Mouse (Mus musculus) midbrain, embryonic 12.5 days (tissue): ENCODE measurements around the gene Wdr1. TPM values are rescaled to one million over a fixed set of nuclear protein-coding genes. Genes with fewer than 3 reads are reported as not detected.

Source experiments
- ATAC-seq: fragments of 200-750 bp; cut with Nextera tagmentation; 2 replicates; pipeline ENCODE4 v1.8.0; 2017; ENCODE audit warnings: low read depth, moderate TSS enrichment, moderate library complexity; ENCODE audit not compliant: low FRiP score
- H3K27ac ChIP-seq: fragments of 300-500 bp; sonication (generic); replicated peaks from 2 replicates; pipeline ENCODE4 v1.5.1; 2016; ENCODE audit warnings: mild to moderate bottlenecking
- H3K27me3 ChIP-seq: fragments of 300-500 bp; sonication (generic); 2 replicates; pipeline ENCODE4 v1.6.1; 2016; ENCODE audit warnings: mild to moderate bottlenecking
- H3K36me3 ChIP-seq: fragments of 300-500 bp; sonication (generic); 2 replicates; pipeline ENCODE4 v1.6.1; 2016
- H3K4me1 ChIP-seq: fragments of 300-500 bp; sonication (generic); 2 replicates; pipeline ENCODE4 v1.6.1; 2016
- H3K4me2 ChIP-seq: fragments of 300-500 bp; sonication (generic); replicated peaks from 2 replicates; pipeline ENCODE4 v1.6.1; 2016; ENCODE audit warnings: mild to moderate bottlenecking, moderate library complexity
- H3K4me3 ChIP-seq: fragments of 300-500 bp; sonication (generic); 2 replicates; pipeline ENCODE4 v1.5.1; 2016; ENCODE audit warnings: mild to moderate bottlenecking
- H3K9ac ChIP-seq: fragments of 300-500 bp; sonication (generic); replicated peaks from 2 replicates; pipeline ENCODE4 v1.6.1; 2016; ENCODE audit warnings: mild to moderate bottlenecking, moderate library complexity
- H3K9me3 ChIP-seq: fragments of 300-500 bp; sonication (generic); 2 replicates; pipeline ENCODE4 v1.6.1; 2016; ENCODE audit warnings: mild to moderate bottlenecking
- whole genome bisulfite sequencing: fragments of 180-500 bp; shearing (Covaris S2); methylation state at CpG from one replicate; pipeline ENCODE4 v1.1.7; 2016; 5-methylcytosine and 5-hydroxymethylcytosine counted together
- polyA plus RNA-seq: library from polyadenylated mRNA; unstranded; fragments of >200 nt; fragmentation: Nextera tagmentation; extraction: Ambion mirVana; gene quantifications from 2 replicates; pipeline ENCODE4 v1.2.1, GENCODE M21; 2016

Wdr1 gene
- polyA plus RNA-seq, 1 experiment from 2014 or later: 151 TPM

- peaks cover 25% of the 10 kb centered on the region for H3K4me1 ChIP-seq
- no peaks in the 10 kb centered on the region for H3K9me3 ChIP-seq
- H3K27me3 ChIP-seq: no peaks in the 10 kb centered on the region
- H3K4me2 ChIP-seq: peak overlapping the region; percentile 82
- 1% methylated on average over 39 of the region's 41 CpGs for WGBS
- peak overlapping the region; percentile 97 for H3K4me3 ChIP-seq
- H3K27ac ChIP-seq: peak overlapping the region; percentile 89
- peaks cover 33% of the 10 kb centered on the region for H3K36me3 ChIP-seq
- H3K9ac ChIP-seq: peak overlapping the region; percentile 97
- ATAC-seq: peak; percentile 61
Measured at GRCm38 (mm10) chr5:38560586-38561425, 2.2 kb downstream of the Wdr1 start.

- ATAC-seq: no peak
- H3K9ac ChIP-seq: no peak overlapping the region; the same call in 1 of the 2 replicates
- H3K4me3 ChIP-seq: no peak overlapping the region
- peaks cover 25% of the 10 kb centered on the region for H3K4me1 ChIP-seq
- H3K4me2 ChIP-seq: no peak overlapping the region
- no peaks in the 10 kb centered on the region for H3K9me3 ChIP-seq
- H3K36me3 ChIP-seq: peaks cover 47% of the 10 kb centered on the region
- no peaks in the 10 kb centered on the region for H3K27me3 ChIP-seq
- WGBS: 83% methylated on average over 5 of the region's 5 CpGs
- H3K27ac ChIP-seq: no peak overlapping the region
Measured at GRCm38 (mm10) chr5:38558831-38559230, 4.2 kb downstream of the Wdr1 start.

GRCm38 (mm10) chr5:38557811-38558210 is 5.2 kb downstream of the Wdr1 start:
- Histone ChIP-seq H3K4me1 (peaks cover 22% of the 10 kb centered on the region), H3K27me3 (no peaks in the 10 kb centered on the region), H3K27ac (no peak overlapping the region), H3K9ac (no peak overlapping the region), H3K4me2 (no peak overlapping the region), H3K9me3 (no peaks in the 10 kb centered on the region), H3K36me3 (peaks cover 53% of the 10 kb centered on the region), H3K4me3 (no peak overlapping the region)
- 93% methylated on average over 4 of the region's 4 CpGs for WGBS
- ATAC-seq: no peak

DNA sequence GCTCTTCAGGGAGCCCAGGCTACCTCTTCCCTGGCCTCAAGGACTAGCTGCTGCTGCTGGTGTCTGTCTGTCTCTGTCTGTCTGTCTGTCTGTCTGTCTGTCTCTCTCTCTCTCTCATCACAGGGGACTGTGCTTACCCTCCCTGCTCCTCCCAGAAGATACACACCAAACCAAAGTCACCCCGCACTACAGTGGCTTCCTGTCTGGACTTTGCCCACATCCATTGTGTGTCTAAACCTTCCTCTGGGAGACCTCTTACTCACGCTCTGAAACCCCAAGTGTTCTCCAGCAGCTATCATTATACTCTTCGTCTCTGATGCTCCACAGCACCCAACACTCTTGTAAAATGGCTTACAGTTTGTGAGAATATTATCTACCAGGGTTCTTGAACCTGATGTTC is 6.6 kb downstream of the Wdr1 start:
- Histone ChIP-seq H3K27me3 (no peaks in the 10 kb centered on the region), H3K4me2 (no peak overlapping the region), H3K9ac (no peak overlapping the region), H3K4me3 (no peak overlapping the region), H3K36me3 (peaks cover 65% of the 10 kb centered on the region), H3K9me3 (no peaks in the 10 kb centered on the region), H3K27ac (no peak overlapping the region), H3K4me1 (peaks cover 15% of the 10 kb centered on the region)
- 90% methylated on average over 3 of the region's 3 CpGs for WGBS
- no peak for ATAC-seq

GRCm38 (mm10) chr5:38553953-38554352 is 9.1 kb downstream of the Wdr1 start:
- WGBS: 67% methylated on average over 3 of the region's 3 CpGs
- no peak overlapping the region for H3K9ac ChIP-seq
- no peak overlapping the region for H3K4me3 ChIP-seq
- peaks cover 80% of the 10 kb centered on the region for H3K36me3 ChIP-seq
- no peak overlapping the region for H3K27ac ChIP-seq
- H3K27me3 ChIP-seq: no peaks in the 10 kb centered on the region
- no peaks in the 10 kb centered on the region for H3K9me3 ChIP-seq
- no peak overlapping the region for H3K4me2 ChIP-seq
- H3K4me1 ChIP-seq: no peaks in the 10 kb centered on the region; the same call in none of the 2 replicates
- no peak for ATAC-seq

- Histone ChIP-seq H3K27me3 (no peaks in the 10 kb centered on the region), H3K4me2 (no peak overlapping the region), H3K9ac (no peak overlapping the region), H3K27ac (no peak overlapping the region), H3K36me3 (peaks cover 80% of the 10 kb centered on the region), H3K4me1 (no peaks in the 10 kb centered on the region), H3K4me3 (no peak overlapping the region), H3K9me3 (no peaks in the 10 kb centered on the region)
- ATAC-seq: no peak
- 92% methylated on average over 4 of the region's 4 CpGs for whole genome bisulfite sequencing
Measured at GRCm38 (mm10) chr5:38553491-38553890, 9.5 kb downstream of the Wdr1 start.

DNA sequence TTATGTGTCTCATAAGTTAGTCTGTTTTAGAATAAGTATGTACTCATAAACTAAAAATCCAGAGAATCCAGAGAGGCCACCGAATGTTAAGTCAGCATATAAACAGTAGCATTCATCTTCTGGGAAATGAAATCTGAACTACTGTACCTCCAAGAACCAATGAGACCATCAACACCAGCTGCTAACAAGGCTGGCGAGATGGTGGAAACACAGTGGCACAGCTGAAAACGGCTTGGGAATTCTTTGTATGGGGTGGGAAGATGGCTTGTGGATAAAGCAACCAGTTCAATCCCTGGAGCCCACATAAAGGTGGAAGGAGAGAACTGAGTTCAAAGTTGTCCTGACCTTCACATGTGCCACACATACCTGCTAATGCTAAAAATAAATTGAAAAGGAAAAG is 10.4 kb downstream of the Wdr1 start:
- no peak overlapping the region for H3K9ac ChIP-seq
- no peaks in the 10 kb centered on the region for H3K9me3 ChIP-seq
- H3K4me3 ChIP-seq: no peak overlapping the region
- H3K36me3 ChIP-seq: peaks cover 82% of the 10 kb centered on the region
- no peak overlapping the region for H3K27ac ChIP-seq
- no peaks in the 10 kb centered on the region for H3K4me1 ChIP-seq
- 86% methylated on average over 3 of the region's 3 CpGs for WGBS
- ATAC-seq: no peak
- H3K4me2 ChIP-seq: no peak overlapping the region
- H3K27me3 ChIP-seq: no peaks in the 10 kb centered on the region

DNA sequence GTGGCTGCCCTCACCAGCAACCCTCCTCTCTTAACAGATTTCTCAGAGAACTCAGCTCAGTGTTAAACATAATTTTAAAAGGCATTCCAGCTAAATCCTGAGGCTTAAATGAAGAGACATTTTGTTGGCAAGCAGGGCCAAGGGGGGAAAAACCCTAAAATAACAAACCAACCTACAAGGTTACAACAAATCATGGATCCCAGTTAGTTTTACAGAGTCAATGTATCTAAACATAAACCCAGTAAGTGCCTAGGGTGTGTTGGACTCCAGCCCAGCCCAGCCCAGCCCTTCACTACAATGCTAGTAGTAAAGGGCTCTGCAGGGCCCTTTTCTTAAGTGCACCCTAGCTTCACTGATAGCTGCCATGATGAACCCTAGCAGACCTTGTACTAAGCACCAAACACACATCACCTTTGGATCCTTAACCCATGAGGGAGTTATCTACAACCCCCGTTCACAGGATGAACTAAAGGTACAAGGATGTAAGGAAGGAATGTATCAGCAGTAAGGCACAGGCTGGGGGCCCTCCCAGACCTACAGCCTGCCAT is 12.7 kb downstream of the Wdr1 start:
- no peaks in the 10 kb centered on the region for H3K27me3 ChIP-seq
- H3K9me3 ChIP-seq: no peaks in the 10 kb centered on the region
- H3K4me3 ChIP-seq: no peak overlapping the region
- no peaks in the 10 kb centered on the region for H3K4me1 ChIP-seq
- H3K27ac ChIP-seq: no peak overlapping the region
- peaks cover 92% of the 10 kb centered on the region for H3K36me3 ChIP-seq
- no peak for ATAC-seq
- no peak overlapping the region for H3K9ac ChIP-seq
- H3K4me2 ChIP-seq: no peak overlapping the region
- 91% methylated on average over 1 of the region's 1 CpGs for WGBS

GRCm38 (mm10) chr5:38549461-38549909 is 13.5 kb downstream of the Wdr1 start:
- H3K9ac ChIP-seq: no peak overlapping the region
- H3K4me1 ChIP-seq: no peaks in the 10 kb centered on the region
- no peaks in the 10 kb centered on the region for H3K9me3 ChIP-seq
- no peak overlapping the region for H3K4me2 ChIP-seq
- H3K36me3 ChIP-seq: peaks cover 93% of the 10 kb centered on the region
- ATAC-seq: no peak
- no peak overlapping the region for H3K27ac ChIP-seq
- H3K27me3 ChIP-seq: no peaks in the 10 kb centered on the region
- 91% methylated on average over 3 of the region's 3 CpGs for WGBS
- H3K4me3 ChIP-seq: no peak overlapping the region

DNA sequence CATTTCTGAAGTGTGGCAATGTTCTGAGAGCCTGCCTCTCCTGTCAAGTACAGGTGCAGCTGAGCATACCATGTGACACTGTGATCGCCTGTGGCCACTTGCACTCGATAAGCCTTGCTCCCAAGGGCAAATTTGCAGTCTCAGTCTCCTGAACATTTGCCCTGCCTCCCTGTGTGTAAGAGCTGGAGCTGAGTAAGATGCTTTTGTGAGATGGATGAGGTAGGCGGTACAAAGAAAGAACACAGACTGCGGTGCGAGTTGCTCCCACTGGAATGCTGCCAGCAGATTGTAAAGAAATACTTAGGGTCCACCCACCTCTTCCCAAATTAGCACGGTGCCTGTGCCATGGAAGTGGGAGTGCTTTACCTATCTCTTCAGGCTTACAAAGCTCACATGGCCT is 15.6 kb downstream of the Wdr1 start:
- Histone ChIP-seq H3K27me3 (no peaks in the 10 kb centered on the region), H3K9ac (no peak overlapping the region), H3K27ac (no peak overlapping the region), H3K36me3 (peaks cover 98% of the 10 kb centered on the region), H3K9me3 (no peaks in the 10 kb centered on the region), H3K4me1 (no peaks in the 10 kb centered on the region), H3K4me3 (no peak overlapping the region), H3K4me2 (no peak overlapping the region)
- WGBS: 89% methylated on average over 6 of the region's 6 CpGs
- no peak for ATAC-seq

GRCm38 (mm10) chr5:38544423-38545415 is 18.3 kb downstream of the Wdr1 start:
- H3K27me3 ChIP-seq: no peaks in the 10 kb centered on the region
- WGBS: 80% methylated on average over 5 of the region's 5 CpGs
- no peak overlapping the region for H3K4me2 ChIP-seq
- no peak for ATAC-seq
- peaks cover 100% of the 10 kb centered on the region for H3K36me3 ChIP-seq
- H3K4me1 ChIP-seq: no peaks in the 10 kb centered on the region
- no peaks in the 10 kb centered on the region for H3K9me3 ChIP-seq
- no peak overlapping the region for H3K4me3 ChIP-seq
- H3K27ac ChIP-seq: no peak overlapping the region
- H3K9ac ChIP-seq: no peak overlapping the region
